11 mouse cellular contexts compared by ENCODE assay signal in the genomic region with DNA sequence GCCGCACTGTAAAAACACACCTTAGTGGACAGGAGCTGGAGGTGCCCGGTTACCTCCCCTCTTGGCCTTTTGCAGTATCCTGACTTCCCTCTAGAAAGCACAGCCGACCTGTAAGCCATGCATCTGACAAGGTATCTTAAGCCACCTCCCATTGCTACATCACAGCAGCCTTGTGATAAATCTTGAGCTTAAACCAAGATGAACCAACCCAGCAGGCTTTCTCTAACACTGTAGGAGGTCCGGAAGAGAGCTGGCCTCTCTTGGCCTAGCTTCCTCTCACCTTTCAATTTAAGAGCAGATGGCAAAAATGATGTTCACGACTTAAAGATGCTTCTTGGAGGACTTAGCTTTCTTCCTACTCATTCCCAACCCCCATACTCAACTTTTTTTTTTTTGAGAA. TPM values are rescaled to one million over a fixed set of nuclear protein-coding genes. Genes with fewer than 3 reads are reported as not detected.
DNase-seq lines count a peak whose midpoint lies in the region; ATAC-seq and TF ChIP-seq lines count a peak whose summit lies in the region.
"Had no signal": no experiment of that assay in that cellular context is flagged by ENCODE, and none has a peak within 500 bp of the region (broad histone marks: within the 10 kb centered on the region; RNA-seq: fewer than 3 reads in every experiment).

No protein-coding gene starts in this region.

- peaks cover 98% of the 10 kb centered on the region for H3K4me1 ChIP-seq in limb, embryonic 12.5 days (replicated peaks)
- peaks cover 95% of the 10 kb centered on the region for H3K4me1 ChIP-seq in limb, embryonic 10.5 days
- H3K4me1 ChIP-seq in embryonic facial prominence, embryonic 15.5 days, result peaks cover 94% of the 10 kb centered on the region
- H3K4me1 ChIP-seq in intestine, postnatal 0 days (replicated peaks; ENCODE audit: control insufficient read depth, insufficient read depth, low read length), result peaks cover 10% of the 10 kb centered on the region; the same call in 1 of the 2 replicates
- peaks cover 8% of the 10 kb centered on the region for H3K4me1 ChIP-seq in small intestine, adult 2 months (ENCODE audit: control insufficient read depth, insufficient read depth, insufficient read length, low read length)

- no peak overlapping the region for H3K4me3 ChIP-seq in limb, embryonic 12.5 days (replicated peaks)
- H3K4me3 ChIP-seq in limb, embryonic 10.5 days, result no peak overlapping the region
- no peak overlapping the region for H3K4me3 ChIP-seq in embryonic facial prominence, embryonic 15.5 days (replicated peaks)
- H3K4me3 ChIP-seq in intestine, postnatal 0 days (ENCODE audit: low read depth, low read length), result 0 out of 2 replicates have a peak overlapping the region, but pooled peaks have one; percentile 12
- no peak overlapping the region for H3K4me3 ChIP-seq in small intestine, adult 2 months (ENCODE audit: low read depth, low read length)
- H3K4me3 ChIP-seq: heart, embryonic 15.5 days had no signal

- no peak for DNase-seq in limb, embryonic 10.5 days (ENCODE audit: low spot score)
- no peak for DNase-seq in testis, postnatal 14 days (ENCODE audit: low spot score)
- DNase-seq in gastrocnemius, adult 18-20 months (ENCODE audit: low spot score), result no peak
- DNase-seq in urinary bladder, postnatal 14 days (ENCODE audit: low spot score), result no peak
- DNase-seq: cerebellum, adult 8-10 months; right cerebral cortex, postnatal 25 days had no signal

- H3K9me3 ChIP-seq in limb, embryonic 12.5 days, result no peaks in the 10 kb centered on the region
- H3K9me3 ChIP-seq in limb, embryonic 10.5 days (replicated peaks), result no peaks in the 10 kb centered on the region
- no peaks in the 10 kb centered on the region for H3K9me3 ChIP-seq in embryonic facial prominence, embryonic 15.5 days (replicated peaks)
- H3K9me3 ChIP-seq in intestine, postnatal 0 days (ENCODE audit: control insufficient read depth), result no peaks in the 10 kb centered on the region
- H3K9me3 ChIP-seq: heart, embryonic 15.5 days had no signal

- peak overlapping the region; percentile 29; the same call in 1 of the 2 replicates for H3K27ac ChIP-seq in limb, embryonic 12.5 days
- no peak overlapping the region for H3K27ac ChIP-seq in limb, embryonic 10.5 days
- 0 out of 2 replicates have a peak overlapping the region, but pooled peaks have one; percentile 5 for H3K27ac ChIP-seq in embryonic facial prominence, embryonic 15.5 days (replicated peaks)
- 0 out of 2 replicates have a peak overlapping the region, but pooled peaks have one; percentile 36 for H3K27ac ChIP-seq in intestine, postnatal 0 days (ENCODE audit: low read depth, low read length)
- peak overlapping the region; percentile 38; the same call in 1 of the 2 replicates for H3K27ac ChIP-seq in small intestine, adult 2 months (ENCODE audit: insufficient read depth, low read depth, low read length)
- H3K27ac ChIP-seq: heart, embryonic 15.5 days had no signal

- H3K9ac ChIP-seq in limb, embryonic 12.5 days (replicated peaks), result no peak overlapping the region
- H3K9ac ChIP-seq in embryonic facial prominence, embryonic 15.5 days, result no peak overlapping the region
- H3K9ac ChIP-seq in intestine, postnatal 0 days (ENCODE audit: low read depth, low read length), result no peak overlapping the region
- H3K9ac ChIP-seq: heart, embryonic 15.5 days had no signal

- TF ChIP-seq POLR2A in small intestine, adult 2 months (IDR thresholded peaks at IDR 0.05; ENCODE audit: low read depth, low read length), result no peak

- peak overlapping the region; percentile 32 for H3K4me2 ChIP-seq in limb, embryonic 12.5 days
- peak overlapping the region; percentile 11; the same call in 1 of the 2 replicates for H3K4me2 ChIP-seq in embryonic facial prominence, embryonic 15.5 days (replicated peaks)
- peak overlapping the region; percentile 48 for H3K4me2 ChIP-seq in intestine, postnatal 0 days (replicated peaks; ENCODE audit: low read depth)
- H3K4me2 ChIP-seq: heart, embryonic 15.5 days had no signal

- H3K36me3 ChIP-seq in limb, embryonic 12.5 days, result peaks cover 23% of the 10 kb centered on the region
- H3K36me3 ChIP-seq in limb, embryonic 10.5 days, result peaks cover 52% of the 10 kb centered on the region
- H3K36me3 ChIP-seq in embryonic facial prominence, embryonic 15.5 days, result peaks cover 6% of the 10 kb centered on the region
- H3K36me3 ChIP-seq in intestine, postnatal 0 days (ENCODE audit: control insufficient read depth, insufficient read depth), result no peaks in the 10 kb centered on the region; the same call in 1 of the 2 replicates
- H3K36me3 ChIP-seq in small intestine, adult 2 months (ENCODE audit: control insufficient read depth, insufficient read depth, low read length), result no peaks in the 10 kb centered on the region; the same call in 1 of the 2 replicates

- no peak for ATAC-seq in limb, embryonic 12.5 days (ENCODE audit: insufficient number of reproducible peaks, insufficient read depth, low FRiP score, low TSS enrichment, low read depth)
- no peak for ATAC-seq in embryonic facial prominence, embryonic 15.5 days (ENCODE audit: insufficient number of reproducible peaks, low FRiP score, low TSS enrichment, low read depth)
- no peak for ATAC-seq in intestine, postnatal 0 days

- H3K27me3 ChIP-seq in limb, embryonic 12.5 days, result no peaks in the 10 kb centered on the region
- no peaks in the 10 kb centered on the region for H3K27me3 ChIP-seq in limb, embryonic 10.5 days (ENCODE audit: low read depth, poor library complexity, severe bottlenecking)
- no peaks in the 10 kb centered on the region for H3K27me3 ChIP-seq in embryonic facial prominence, embryonic 15.5 days
- no peaks in the 10 kb centered on the region for H3K27me3 ChIP-seq in intestine, postnatal 0 days (replicated peaks; ENCODE audit: control insufficient read depth, insufficient read depth, low read length)
- H3K27me3 ChIP-seq in small intestine, adult 2 months (ENCODE audit: control insufficient read depth, insufficient read depth, low read length), result no peaks in the 10 kb centered on the region
- H3K27me3 ChIP-seq: heart, embryonic 15.5 days had no signal

- no peak for TF ChIP-seq CTCF in intestine, postnatal 0 days (IDR thresholded peaks at IDR 0.05; ENCODE audit: low read depth)
- TF ChIP-seq CTCF in small intestine, adult 2 months (IDR thresholded peaks at IDR 0.05; ENCODE audit: extremely low read depth, insufficient read length, insufficient replicate concordance, low read depth, low read length), result no peak

- 33% methylated on average over 5 of the region's 5 CpGs for WGBS in limb, embryonic 12.5 days
- WGBS in limb, embryonic 10.5 days, result 26% methylated on average over 5 of the region's 5 CpGs
- 30% methylated on average over 5 of the region's 5 CpGs for WGBS in embryonic facial prominence, embryonic 15.5 days
- 36% methylated on average over 5 of the region's 5 CpGs for WGBS in intestine, postnatal 0 days
- 67% methylated on average over 5 of the region's 5 CpGs for WGBS in small intestine, adult 2 months

RNA-seq across cellular contexts. Expression of a gene that starts 17.5 kb away (rescaled TPM):
- 21.6 and 23.0 TPM in 2 replicates for polyA plus RNA-seq in limb, embryonic 12.5 days (2016; fragmentation: Nextera tagmentation; extraction: Ambion mirVana)
- polyA plus RNA-seq in limb, embryonic 10.5 days (2016; fragmentation: Nextera tagmentation; extraction: Ambion mirVana), result 18.2 and 19.0 TPM in 2 replicates
- 21.9 and 25.9 TPM in 2 replicates for polyA plus RNA-seq in embryonic facial prominence, embryonic 15.5 days (2015; fragmentation: Nextera tagmentation; extraction: Ambion mirVana)
- polyA plus RNA-seq in intestine, postnatal 0 days (2015; fragmentation: Nextera tagmentation; extraction: Ambion mirVana), result 11.0 and 11.9 TPM in 2 replicates
- 9.1 and 20.5 TPM in 2 replicates for polyA plus RNA-seq in small intestine, adult 2 months (2012; rRNA removed)
- total RNA-seq in gastrocnemius, adult 18-20 months (2021), result 1 to 10 TPM; 5.7 to 8.5 TPM

RNA-seq across cellular contexts. Expression of a gene that starts 58.8 kb away (rescaled TPM):
- 24.3 and 28.5 TPM in 2 replicates for polyA plus RNA-seq in limb, embryonic 12.5 days (2016; fragmentation: Nextera tagmentation; extraction: Ambion mirVana)
- 27.0 and 29.2 TPM in 2 replicates for polyA plus RNA-seq in limb, embryonic 10.5 days (2016; fragmentation: Nextera tagmentation; extraction: Ambion mirVana)
- polyA plus RNA-seq in embryonic facial prominence, embryonic 15.5 days (2015; fragmentation: Nextera tagmentation; extraction: Ambion mirVana), result 22.8 and 22.9 TPM in 2 replicates
- 5.1 and 6.5 TPM in 2 replicates for polyA plus RNA-seq in intestine, postnatal 0 days (2015; fragmentation: Nextera tagmentation; extraction: Ambion mirVana)
- polyA plus RNA-seq in small intestine, adult 2 months (2012; rRNA removed), result 1.8 and 3.9 TPM in 2 replicates
- total RNA-seq in gastrocnemius, adult 18-20 months (2021), result 1 to 10 TPM; 1.2 to 1.8 TPM
